Mouse (Mus musculus): ENCODE data around the gene Ank3.

GRCm38 (mm10) chr10:69640617-69641016 lies 242.0 kb downstream of the Ank3 start:
- no peak for TF ChIP-seq CTCF (IDR thresholded peaks at IDR 0.05; ENCODE audit: extremely low read depth, insufficient read length, insufficient replicate concordance, low read depth, low read length)
- no peak for TF ChIP-seq POLR2A (IDR thresholded peaks at IDR 0.05; ENCODE audit: low read depth, low read length)
